Mouse (Mus musculus): Measurements from ENCODE around the gene 9930104L06Rik.
"Not testable (repeated sequence)": the region's sequence is repeated elsewhere in the genome, so short reads cannot be mapped to it uniquely, and the experiment has no call there.

Gene 9930104L06Rik

DNA sequence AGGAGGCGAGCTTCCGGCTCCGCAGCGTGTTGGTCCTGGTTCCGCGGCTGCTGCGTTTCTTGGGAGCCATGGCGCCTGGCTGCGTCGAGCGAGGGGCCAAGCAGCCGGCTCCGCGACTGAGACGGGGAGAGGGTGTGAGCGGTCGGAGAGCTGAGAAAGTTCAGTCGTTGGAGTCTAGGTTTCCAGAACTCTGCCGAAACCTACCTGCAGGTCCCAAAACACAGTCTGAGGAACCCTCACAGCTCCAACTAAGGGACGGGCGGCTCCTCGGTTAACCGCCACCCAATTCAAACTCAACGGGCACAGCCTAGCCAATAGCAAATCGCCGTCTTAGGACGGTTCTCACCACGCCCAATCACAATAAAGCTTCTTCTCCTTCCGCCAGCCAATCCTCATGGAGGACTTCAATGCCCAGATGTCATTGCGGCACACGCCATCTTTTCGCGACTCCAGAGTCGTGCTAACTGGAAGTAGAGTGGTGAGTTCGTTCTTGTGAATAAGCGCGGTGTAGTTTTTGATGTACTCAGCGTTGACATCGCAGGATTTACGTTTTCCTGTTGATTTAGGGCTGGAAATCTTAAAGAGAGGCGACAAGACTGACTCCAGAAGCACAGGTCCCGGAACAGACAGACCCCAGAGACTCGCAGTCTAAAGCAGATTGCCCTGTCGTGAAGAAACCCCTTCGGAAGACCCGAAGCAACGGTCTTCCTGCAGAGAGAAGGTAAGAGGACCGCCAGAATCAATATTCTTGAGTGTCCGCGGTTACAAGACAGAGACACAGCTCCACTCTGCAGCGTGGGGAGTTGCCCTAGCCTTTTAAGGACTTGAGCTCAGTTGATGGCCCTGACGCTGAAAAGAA lies at the start of gene 9930104L06Rik:
Gene 9930104L06Rik (plus strand): TSS at position 436 of the 859 bp plus-strand sequence.
- peak; percentile 96 for DNase-seq

DNA sequence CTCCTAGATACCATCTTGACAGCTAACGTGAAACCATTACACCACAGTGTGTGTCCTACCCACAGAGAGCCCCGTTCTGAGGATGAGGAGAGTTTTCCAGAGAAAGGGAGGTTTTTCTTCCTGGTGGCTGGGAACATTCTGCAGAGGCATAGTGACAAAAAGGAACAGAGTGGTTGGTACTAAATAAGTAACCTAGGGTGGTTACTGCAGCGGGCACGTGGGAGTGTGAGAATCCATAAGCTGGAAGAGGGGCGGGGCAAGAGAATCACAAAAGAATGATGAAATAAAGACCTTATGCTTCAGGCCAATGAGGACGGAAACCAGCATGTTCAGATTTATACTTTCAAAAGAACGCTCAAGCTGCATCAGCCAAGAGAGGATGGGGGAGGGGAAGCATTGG lies 48.1 kb upstream of the 9930104L06Rik start:
- DNase-seq: no peak

DNA sequence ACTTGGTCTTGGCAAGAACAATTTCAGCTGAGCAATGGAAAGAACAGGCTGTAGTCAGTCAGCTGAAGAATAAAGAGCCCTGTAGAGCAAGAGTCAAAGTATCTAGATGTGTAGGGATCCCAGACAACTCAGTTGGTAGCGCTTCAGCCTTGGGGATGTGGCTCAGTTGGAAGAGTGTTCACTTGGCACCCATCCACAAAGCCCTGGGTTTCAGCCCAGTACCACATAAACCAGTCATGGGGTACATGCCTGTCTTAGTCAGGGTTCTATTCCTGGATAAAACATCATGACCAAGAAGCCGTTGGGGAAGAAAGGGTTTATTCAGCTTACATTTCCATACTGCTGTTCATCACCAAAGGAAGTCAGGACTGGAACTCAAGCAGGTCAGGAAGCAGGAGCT lies 46.9 kb upstream of the 9930104L06Rik start:
- no peak for DNase-seq

DNA sequence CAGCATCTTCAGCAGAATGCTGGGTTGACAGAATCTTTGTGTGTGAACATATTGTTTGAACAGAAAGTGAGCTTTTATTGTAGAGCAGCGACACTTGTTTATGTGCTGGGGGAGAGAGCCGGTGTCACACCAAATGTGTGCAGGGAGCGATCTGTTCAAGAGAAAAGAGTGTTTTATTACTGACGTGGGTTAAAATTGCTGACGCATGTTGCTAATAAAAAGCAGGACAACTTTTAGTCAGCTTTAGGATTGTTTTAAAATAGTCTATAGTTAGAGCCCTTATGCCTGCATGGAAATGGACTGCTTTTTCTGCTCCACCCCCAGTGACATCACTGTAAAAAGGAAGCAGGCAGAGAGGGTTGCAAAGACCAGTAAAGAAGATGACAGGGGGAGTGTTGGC lies 46.0 kb upstream of the 9930104L06Rik start:
- DNase-seq: no peak

DNA sequence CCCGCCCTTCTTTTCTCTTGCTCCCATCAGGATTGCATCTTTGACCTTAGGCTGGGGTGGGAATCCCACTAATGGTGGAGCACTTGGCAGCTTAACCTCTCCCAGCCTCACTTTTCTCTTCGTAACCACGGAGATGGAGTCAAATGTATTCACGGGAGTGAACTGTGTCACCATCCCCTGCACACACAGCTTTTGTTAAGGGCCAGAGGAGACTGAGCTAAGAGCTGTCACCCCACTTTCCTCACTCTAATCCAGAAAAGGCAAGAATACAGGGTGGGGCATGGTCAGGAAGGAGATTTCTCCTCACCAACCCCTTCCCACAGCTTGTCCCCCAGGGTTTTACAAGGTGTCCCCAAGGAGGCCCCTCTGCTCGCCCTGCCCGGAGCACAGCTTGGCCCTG lies 43.1 kb upstream of the 9930104L06Rik start:
- peak; percentile 43 for DNase-seq

DNA sequence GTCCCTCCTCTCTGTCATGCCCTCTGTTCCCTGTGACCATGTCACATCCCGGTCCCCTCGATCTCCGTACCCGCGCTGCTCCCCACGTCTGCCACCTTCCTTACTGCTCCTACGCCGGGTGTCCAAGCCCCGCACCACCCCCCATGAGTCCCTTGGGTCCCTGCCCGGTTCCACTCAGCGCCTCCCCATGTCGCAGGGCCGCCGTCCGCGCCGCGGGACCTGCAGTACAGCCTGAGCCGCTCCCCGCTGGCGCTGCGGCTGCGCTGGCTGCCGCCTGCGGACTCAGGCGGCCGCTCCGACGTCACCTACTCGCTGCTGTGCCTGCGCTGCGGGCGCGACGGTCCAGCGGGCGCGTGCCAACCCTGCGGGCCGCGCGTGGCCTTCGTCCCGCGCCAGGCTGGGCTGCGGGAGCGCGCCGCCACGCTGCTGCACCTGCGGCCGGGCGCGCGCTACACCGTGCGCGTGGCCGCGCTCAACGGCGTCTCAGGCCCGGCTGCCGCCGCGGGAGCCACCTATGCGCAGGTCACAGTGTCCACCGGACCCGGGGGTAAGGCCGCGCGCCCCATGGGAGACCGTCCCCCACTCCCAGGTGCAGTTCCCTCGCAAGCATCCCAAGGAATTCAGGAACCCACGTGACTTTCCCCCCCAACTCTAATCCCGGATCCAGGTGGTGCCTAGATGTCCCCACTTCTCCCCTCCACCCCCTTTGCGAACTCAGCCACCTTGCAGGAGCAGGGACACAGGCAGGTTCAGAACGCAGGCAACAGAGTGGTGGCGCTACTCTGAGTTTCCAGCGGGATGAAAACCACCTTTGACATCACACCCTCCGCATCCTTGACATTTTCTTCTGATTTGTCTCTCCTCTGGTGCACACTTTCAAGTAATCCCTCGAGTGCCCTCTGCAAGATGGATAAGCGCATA lies 42.1 kb upstream of the 9930104L06Rik start:
- DNase-seq: peak; percentile 88

DNA sequence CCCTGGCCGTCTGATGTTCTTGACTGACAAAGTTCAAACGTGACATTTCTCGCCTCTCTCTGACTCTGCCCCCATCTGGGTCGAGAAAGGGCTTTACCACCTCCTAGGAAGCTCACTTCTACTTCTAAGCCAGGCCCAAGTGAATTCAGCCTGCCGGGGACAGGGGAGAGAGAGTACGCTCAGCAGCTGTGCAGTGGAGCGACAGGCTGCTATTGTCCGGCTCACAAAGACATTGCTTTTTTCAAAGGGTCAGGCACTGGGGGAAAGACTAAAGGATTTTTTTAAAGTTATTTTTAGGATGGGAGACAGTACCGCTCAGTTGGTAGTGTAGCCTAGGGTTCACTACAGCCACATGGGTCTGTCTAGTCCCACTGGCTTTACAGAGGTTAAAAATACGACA lies 38.4 kb upstream of the 9930104L06Rik start:
- DNase-seq: no peak

DNA sequence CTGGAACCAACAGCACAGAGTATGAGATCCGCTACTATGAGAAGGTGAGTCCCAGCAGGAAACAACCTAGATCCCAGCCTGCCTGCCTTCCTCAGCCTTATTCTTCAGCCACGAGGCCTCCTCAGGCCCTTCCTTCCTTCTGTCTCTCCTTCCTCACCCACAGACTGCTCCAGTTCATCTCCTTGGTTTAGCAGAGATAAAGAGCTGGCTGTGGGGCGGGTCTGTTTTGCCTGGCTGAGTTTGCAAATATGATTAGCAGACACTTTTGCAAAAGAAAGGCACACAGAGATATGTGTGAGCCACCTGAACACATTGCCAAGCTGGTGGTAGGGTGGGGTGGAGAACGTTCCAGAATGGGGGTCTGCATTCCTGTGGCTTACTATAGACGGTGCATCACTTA lies 36.9 kb upstream of the 9930104L06Rik start:
- no peak for DNase-seq

DNA sequence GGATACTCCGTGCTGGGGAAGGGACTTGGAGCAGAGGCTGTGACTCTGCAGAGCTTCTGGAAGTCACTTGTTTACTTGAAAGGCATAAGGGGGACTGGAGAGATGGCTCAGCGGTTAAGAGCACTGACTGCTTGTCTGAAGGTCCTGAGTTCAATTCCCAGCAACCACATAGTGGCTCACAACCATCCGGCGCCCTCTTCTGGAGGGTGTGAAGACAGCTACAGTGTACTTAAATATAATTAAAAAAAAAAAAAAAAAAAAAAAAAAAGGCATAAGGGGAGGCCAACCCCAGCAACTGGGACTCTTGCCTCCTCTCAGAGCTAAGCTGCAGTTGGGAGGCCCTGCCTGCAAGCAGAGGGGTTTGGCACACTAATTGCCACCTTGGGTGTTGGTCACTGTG lies 31.4 kb upstream of the 9930104L06Rik start:
- no peak for DNase-seq

DNA sequence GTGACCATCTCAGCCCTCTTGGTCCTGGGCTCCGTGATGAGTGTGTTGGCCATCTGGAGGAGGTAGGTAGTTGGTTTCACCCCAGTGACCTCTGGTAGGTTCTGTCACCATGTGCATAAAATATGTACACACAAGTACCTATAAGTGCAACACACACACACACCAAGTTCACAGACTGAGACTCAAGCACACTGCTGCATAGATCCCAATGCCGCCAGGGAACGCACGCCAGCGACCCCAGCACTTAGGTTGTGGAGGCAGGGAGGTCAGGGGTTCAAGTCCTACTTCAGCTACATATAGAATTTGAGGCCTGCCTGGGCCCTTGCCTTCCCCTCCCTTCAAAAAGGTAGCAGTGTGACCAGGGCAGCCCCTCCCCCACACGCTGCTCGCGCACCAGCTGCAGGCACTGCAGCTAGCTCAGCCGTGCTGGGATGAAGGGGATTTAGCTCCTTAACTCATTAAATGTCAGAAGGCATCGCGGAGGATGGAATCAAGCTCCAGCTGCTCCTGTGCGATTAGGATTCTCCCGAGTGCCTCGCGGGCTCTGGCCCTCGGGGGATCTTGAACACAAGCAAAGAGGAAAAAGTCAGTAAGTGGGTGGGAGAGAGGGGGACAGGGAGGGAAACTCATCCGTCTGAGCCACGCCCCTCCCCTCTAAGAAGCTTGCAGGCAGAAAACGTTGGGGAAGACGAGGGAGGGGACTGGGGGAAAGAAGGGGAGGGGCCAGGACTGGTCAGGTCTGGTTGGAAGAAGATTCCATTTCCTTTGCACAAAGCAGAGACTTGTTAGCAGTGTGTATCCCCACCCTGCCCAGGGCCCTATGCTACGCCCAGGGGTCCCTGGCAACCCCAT lies 30.7 kb upstream of the 9930104L06Rik start:
- no peak for DNase-seq

DNA sequence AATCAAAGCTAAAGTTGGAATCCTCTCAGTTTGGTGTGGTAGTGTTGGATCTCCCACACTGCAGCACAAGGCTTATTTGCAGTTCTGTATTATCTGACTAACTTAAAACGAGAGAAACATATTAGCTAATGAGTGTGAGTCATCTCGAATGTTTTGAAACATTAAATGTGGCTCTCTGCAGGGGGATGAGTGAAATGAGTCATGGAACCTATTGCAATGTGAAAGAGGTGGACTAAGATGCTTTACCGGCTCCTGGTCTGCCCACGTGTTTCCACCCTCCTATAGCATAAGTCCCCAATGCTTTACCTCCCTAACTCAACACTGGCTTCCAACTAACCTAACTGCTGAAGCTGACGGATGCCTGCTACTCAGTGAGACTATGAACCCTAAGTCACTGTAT lies 8.7 kb upstream of the 9930104L06Rik start:
- DNase-seq: no peak

DNA sequence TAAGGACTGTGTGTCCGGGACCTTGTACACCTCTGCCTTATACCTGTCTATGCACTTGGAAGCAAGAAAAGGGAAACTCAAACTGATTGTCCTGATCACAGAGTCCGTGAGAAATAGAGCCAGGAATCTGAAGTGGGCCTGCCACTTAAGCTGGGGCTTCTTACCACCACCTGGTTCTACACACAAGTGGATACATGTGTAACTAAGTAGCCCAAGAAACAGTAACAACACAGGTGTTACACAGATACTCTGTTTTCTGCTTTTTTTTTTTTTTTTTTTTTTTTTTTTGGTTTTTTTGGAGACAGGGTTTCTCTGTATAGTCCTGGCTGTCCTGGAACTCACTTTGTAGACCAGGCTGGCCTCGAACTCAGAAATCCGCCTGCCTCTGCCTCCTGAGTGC lies 2.4 kb downstream of the 9930104L06Rik start, which contains the start of gene Cdca8:
Gene Cdca8 (minus strand): TSS at position 101 of the 400 bp plus-strand sequence.
- not testable (repeated sequence) for DNase-seq

DNA sequence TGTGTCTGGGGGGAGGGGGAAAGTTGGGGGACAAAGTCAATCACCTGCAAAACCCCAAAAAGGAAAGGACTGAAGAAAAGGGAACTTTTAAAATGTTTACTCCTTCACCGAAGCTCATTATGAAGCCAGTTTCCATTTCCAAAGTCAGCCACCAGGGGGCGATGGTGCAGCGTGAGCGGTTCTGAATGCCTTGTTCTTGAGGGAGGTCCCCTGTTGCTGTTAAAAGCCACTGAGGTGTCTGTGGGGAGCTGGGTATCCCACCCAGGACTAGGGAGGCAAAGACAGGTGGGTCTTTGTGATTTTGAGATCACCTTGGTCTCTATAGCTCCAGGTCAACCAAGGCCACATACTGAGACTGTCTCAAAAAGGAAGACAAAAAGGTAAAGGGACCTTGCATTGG lies 6.2 kb downstream of the 9930104L06Rik start:
- peak; percentile 47 for DNase-seq

DNA sequence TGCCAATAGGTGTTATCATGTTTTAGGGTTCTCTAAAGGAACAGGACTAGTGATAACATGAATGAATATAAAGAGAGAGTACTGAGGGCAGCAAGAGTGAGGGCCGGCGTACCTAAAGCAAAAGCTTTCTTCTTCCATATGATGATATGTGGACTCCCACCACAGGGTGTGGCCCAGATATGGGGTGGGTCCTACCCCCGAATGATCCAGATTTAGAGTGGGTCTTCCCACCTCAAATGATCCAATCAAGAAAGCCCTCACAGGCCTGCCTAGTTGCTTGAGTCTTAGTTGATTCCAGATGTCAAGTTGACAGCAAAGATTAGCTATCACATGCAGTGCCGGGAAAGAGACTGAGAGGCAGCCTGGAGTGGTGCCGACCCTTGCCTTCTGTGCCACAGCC lies 6.9 kb downstream of the 9930104L06Rik start:
- no peak for DNase-seq

DNA sequence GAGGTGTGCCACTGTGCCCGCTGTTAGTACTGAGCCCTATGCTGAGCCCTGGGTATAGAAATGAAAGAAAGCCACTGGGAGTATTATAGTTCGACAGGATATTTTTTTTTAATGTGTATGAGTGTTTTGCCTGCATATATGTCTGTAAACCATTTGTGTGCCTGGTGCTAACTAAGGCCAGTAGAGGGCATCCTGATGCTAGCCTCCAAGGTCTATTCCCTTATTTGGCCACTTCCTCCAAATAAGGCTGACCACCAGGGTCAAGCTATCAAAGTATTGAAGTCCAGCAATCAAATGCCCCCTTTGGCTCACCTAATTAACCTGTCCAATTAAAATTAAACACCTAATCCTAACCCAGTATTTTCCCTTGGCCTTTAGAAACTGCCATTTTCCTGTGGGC lies 8.1 kb downstream of the 9930104L06Rik start:
- no peak for DNase-seq

DNA sequence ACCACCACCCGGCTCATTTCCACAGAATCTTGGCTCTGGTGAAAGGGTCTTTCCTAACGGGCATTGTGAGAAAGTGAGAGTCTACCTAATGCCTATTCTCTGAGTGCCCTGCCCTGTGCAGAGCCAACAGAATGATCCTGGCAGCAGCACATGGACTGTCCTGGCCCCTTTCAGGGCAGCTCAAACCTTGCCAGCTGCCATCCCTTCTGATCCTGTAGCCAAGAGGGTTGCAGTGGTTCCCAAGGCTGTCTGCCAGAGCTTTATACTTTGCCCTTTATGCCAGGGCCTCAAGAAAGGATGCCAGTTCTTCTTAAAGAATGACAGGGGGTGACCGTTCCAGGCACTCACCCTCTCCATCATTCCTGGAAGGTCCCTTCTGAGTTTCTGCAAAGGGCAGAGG lies 12.6 kb downstream of the 9930104L06Rik start:
- DNase-seq: no peak

DNA sequence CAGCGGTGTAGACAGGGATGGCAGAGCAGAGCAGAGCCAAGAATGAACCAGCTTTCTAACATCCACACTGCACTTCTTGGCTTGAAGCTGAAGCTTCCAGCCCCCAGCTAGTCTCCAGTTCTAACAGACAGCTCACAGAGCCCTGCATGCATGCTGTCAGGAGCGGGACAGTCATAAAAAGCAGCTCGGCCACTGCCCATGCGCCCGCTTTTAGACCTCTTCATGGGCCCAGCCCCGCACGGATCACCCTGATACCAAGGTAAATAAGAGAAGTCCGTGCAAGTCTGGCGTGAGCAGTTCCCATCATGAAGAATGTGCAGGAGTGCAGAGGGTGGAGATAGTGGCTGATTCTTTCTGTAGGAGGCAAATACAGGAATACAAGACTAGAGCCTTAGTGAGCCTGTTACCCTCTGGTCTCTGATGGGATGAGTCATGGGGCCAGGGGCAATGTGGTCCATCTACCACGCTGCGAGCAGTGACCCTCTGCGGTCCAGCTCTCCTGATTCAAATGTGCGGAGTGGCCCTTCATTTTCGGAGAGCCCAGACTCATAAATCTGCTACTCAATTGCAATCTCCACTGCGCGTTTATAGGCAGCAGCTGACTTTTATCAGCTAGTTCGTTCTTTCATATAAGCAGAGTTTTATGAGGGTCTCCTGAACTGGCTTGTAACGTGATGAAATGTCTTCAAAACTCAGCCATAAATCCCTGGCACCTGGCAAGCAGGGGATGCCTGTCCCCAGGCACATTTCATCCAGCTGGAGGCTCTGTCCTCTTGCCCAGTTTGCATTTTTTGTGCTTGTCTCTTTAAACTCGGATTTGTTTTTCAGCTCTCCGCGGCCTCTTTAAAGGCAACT lies 13.6 kb downstream of the 9930104L06Rik start:
- no peak for DNase-seq

DNA sequence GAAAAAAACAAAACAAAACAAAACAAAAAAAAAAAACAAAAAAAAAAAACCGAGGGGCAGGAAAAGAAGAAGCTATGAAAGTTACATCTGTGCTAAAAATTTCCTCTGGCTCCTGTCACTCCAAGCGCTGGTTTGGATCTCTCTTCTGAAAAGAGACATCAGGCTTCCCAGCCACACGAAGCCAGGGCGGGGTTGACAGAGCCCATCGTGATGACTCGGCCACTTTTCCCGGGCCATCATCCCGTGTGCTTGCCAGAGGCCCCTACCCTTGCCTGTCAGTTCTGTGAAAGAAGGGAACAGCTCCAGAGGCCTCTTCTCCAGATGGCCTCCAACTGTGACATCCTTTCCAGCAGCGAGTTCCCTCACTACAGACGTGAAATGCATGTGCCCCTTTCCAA lies 14.2 kb downstream of the 9930104L06Rik start:
- no peak for DNase-seq

DNA sequence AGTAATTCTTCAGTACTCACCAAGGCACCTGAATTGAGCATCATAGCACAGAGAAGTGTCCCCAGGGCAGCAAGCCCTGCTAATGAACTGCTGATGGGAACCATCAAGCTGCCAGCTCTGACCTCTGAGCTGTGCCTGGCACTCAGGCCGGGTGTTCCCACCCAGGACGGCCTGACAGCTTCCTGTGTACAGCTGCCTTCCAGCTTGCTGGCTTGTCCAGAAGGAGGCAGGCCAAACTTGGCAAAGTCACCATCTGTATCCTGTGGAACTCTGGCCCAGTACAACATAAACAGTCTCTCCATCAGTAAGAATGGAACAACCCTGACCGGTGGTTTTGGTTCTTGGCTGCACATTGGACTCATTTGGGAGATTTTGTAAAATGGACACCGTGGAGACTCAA lies 16.7 kb downstream of the 9930104L06Rik start:
- DNase-seq: no peak

DNA sequence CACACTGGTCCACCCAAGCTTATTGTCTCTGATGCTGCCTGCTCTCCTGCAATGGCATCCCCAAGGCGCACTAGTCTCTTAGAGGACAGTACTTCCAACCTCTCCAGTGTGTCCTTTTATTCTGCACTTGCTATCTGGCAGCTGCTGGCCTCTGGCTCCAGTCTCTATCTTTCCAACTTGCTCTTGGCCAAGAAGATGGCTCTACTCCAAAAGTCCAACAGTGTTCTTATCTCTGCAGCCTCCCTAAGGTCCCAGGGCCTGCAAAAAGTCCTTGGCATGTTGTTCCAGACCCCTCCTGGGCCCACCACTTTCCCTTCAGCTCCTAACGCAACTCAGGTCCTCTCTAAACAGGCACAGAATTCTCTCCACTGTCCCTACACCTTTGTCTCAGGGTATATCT lies 20.4 kb downstream of the 9930104L06Rik start:
- no peak for DNase-seq

DNA sequence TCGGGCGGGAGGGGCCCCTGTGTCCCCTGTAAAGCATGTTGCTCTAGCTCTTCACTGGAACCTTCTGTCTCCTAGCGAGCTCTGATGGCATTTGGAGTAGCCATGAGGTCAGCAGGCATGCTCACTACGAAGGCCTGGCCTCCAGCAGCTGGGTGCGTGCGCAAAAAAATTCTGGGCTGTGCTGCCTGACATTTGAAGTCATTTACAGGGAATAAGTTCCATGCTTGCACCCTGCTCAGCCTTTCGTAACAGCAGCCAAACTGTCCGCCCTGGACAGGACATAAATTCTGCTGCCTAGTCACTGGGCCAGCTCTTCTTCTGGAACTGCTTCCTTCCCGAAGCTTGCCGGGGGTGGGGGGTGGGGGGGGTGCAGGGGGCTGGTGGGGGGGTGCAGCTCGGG lies 22.2 kb downstream of the 9930104L06Rik start:
- DNase-seq: no peak

DNA sequence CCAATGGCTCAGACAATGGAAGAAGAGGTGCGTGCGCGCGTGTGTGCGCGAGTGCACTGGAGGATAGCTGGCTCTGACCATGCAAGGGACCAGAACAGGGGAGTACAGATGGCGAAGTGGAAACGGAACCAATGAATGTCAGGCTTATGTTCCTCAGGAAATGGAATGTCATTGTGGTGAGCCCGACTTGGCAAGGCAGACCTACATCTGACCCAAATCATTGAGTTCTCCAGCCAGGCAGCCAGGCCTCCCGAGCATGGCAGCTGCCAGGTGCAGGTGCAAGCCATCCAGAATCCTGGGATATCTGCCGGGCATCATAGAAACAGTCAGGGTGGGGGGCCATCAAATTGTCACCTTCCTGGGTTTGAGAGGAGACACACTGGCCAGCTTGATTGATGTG lies 24.1 kb downstream of the 9930104L06Rik start:
- DNase-seq: peak; percentile 52
